Mouse (Mus musculus) limb, embryonic 10.5 days (tissue): ENCODE results near the gene Vmn2r50. TPM values are rescaled to one million over a fixed set of nuclear protein-coding genes. Genes with fewer than 3 reads are reported as not detected.
"Not testable (repeated sequence)": the region's sequence is repeated elsewhere in the genome, so short reads cannot be mapped to it uniquely, and the experiment has no call there.

Experiments used
- DNase-seq: peaks from one replicate; pipeline ENCODE4 v3.0.0-alpha.2; 2017; ENCODE audit warnings: low spot score
- H3K27ac ChIP-seq: fragments of 300-500 bp; sonication (generic); 2 replicates; pipeline ENCODE4 v1.5.1; 2016; ENCODE audit warnings: mild to moderate bottlenecking
- H3K27me3 ChIP-seq: fragments of 300-500 bp; sonication (generic); 2 replicates; pipeline ENCODE4 v1.6.1; 2016; ENCODE audit warnings: low read depth, mild to moderate bottlenecking; ENCODE audit not compliant: poor library complexity, severe bottlenecking
- H3K36me3 ChIP-seq: fragments of 300-500 bp; sonication (generic); 2 replicates; pipeline ENCODE4 v1.6.1; 2016; ENCODE audit warnings: mild to moderate bottlenecking, moderate library complexity
- H3K4me1 ChIP-seq: fragments of 300-500 bp; sonication (generic); 2 replicates; pipeline ENCODE4 v1.6.1; 2016
- H3K4me3 ChIP-seq: fragments of 300-500 bp; sonication (generic); 2 replicates; pipeline ENCODE4 v1.5.1; 2016; ENCODE audit warnings: mild to moderate bottlenecking, moderate library complexity
- H3K9me3 ChIP-seq: fragments of 300-500 bp; sonication (generic); replicated peaks from 2 replicates; pipeline ENCODE4 v1.6.1; 2016; ENCODE audit warnings: mild to moderate bottlenecking
- WGBS: fragments of 180-500 bp; shearing (Covaris S2); methylation state at CpG from one replicate; pipeline ENCODE4 v1.1.7; 2016; 5-methylcytosine and 5-hydroxymethylcytosine counted together
- polyA plus RNA-seq: library from polyadenylated mRNA; unstranded; fragments of >200 nt; fragmentation: Nextera tagmentation; extraction: Ambion mirVana; gene quantifications from 2 replicates; pipeline ENCODE4 v1.2.1, GENCODE M21; 2016

Vmn2r50 gene
- not detected in 2 replicates for polyA plus RNA-seq

- H3K4me3 ChIP-seq, H3K36me3 ChIP-seq, DNase-seq, H3K27me3 ChIP-seq, H3K27ac ChIP-seq, H3K9me3 ChIP-seq, H3K4me1 ChIP-seq: not testable (repeated sequence)
Observed at GRCm38 (mm10) chr7:10053196-10053595, at the start of gene Vmn2r50. Gene Vmn2r50, minus strand, starts transcription at chr7:10053296.

- not testable (repeated sequence) for H3K27me3 ChIP-seq, H3K36me3 ChIP-seq
Observed at GRCm38 (mm10) chr7:9992157-9992556, 60.9 kb downstream of the Vmn2r50 start, which contains the start of gene Vmn2r49. Gene Vmn2r49, minus strand, starts transcription at chr7:9992257.

More at GRCm38 (mm10) chr7:9992157-9992556, 60.9 kb downstream of the Vmn2r50 start, which contains the start of gene Vmn2r49:
- 77% methylated on average over 2 of the region's 2 CpGs for WGBS
- not testable (repeated sequence) for H3K9me3 ChIP-seq, H3K4me1 ChIP-seq, H3K4me3 ChIP-seq, H3K27ac ChIP-seq, DNase-seq

Other genes starting within 250 kb of the Vmn2r50 start
- not detected in 2 replicates for gene Vmn2r47, start 212.0 kb downstream of the Vmn2r50 start, polyA plus RNA-seq
- gene Vmn2r48, start 99.7 kb downstream of the Vmn2r50 start, polyA plus RNA-seq = not detected in 2 replicates
- not detected in 2 replicates for gene Vmn2r49, start 61.0 kb downstream of the Vmn2r50 start, polyA plus RNA-seq
- gene Vmn2r51, start 52.4 kb upstream of the Vmn2r50 start, polyA plus RNA-seq = not detected in 2 replicates
- not detected in 2 replicates for gene Vmn2r52, start 123.3 kb upstream of the Vmn2r50 start, polyA plus RNA-seq
- not detected in 2 replicates for gene Vmn1r66, start 224.7 kb upstream of the Vmn2r50 start, polyA plus RNA-seq